Mouse (Mus musculus) adrenal gland, postnatal 10 days (tissue): ENCODE measurements around the gene Dcaf4. TPM values are rescaled to one million over a fixed set of nuclear protein-coding genes. Genes with fewer than 3 reads are reported as not detected.
A peak's percentile ranks its signal among the peaks of the same experiment; 100 is the strongest.

ENCODE experiments used
- DNase-seq: peaks from one replicate; pipeline ENCODE4 v3.0.0; 2021; ENCODE audit warnings: mixed read lengths
- total RNA-seq, 2 experiments: library from RNA; stranded (reverse); gene quantifications; 2 replicates each; pipeline ENCODE4 v1.2.3; 2021

Gene Dcaf4
- total RNA-seq, 2 experiments from 2014 or later, result 38.8 to 58.9 TPM

DNA sequence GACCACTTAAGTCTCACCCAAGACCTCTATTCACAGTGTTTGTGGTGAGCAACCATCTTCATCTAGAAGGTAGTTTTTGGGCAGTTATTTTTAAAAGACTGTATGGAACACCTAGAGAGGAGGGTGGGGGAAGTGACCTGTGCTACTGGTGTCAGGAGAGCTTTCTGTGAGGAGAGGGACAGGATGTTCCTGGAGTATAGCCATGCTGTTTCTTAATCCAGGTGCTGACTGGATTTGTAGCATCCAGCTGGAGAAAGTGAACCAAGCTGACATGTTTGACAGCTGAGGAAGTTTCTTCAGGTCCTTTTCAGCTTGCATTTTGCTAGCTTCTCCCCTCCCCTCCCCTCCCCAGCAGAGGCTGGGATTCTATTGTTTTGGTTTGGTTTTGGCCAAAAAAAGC is 24.5 kb downstream of the Dcaf4 start:
- DNase-seq, result no peak

DNA sequence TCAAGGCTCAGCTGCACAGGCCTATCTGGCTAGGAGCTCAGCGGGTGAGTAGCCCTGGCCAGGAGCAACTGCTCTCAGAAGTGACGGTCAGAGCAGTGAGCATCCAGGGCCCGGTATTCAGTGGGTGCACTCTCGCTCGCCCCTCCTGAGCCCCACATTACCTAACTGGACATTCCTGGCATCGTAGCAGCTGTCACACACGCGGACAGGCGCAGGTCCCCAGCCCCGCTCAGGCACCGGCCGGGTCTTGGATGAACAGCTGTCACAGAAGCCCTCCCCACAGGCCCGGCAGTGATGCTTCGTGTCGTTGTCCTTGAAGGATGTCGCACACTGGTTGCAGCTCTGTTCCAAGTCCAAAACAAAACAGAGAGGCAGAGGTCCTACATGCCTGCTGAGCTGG is 31.0 kb downstream of the Dcaf4 start:
- DNase-seq, result no peak

DNA sequence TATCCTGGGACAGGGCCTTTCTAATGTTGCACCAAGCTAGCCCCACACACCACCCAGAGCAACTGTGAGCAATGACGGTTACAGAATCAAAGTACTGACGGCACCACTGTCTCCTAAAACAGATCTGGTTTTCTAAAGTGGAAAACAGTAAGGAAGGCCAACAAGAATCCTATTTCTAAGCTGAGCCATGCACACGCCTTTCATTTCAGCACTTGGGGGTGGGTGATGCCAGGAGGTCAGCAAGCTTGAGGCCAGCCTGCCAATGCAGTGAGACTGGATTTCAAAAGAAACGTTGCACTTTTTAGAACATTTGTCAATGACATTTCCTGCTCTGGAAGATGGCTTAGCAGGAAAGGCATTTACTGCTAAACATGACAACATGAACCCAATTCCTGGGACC is 33.5 kb downstream of the Dcaf4 start:
- no peak for DNase-seq

DNA sequence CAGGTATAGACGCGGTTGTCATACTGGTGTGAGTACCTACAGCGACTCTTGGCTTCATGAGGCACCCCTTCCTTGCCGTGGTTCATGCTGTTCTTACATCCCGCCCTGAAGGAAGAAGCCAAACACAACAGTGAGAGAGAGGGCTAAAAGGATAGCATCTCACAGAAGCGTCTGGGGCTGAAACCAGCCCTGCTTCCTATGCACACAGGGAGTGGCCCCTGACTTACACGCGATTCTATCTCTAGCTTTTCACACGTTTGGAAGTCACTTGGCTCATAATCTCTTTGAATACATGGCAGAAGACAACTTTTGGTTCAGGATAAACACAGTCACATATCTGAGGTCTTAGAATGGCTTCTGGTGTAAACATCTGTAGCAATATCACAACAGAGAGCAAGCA is 35.3 kb downstream of the Dcaf4 start:
- DNase-seq, result no peak

DNA sequence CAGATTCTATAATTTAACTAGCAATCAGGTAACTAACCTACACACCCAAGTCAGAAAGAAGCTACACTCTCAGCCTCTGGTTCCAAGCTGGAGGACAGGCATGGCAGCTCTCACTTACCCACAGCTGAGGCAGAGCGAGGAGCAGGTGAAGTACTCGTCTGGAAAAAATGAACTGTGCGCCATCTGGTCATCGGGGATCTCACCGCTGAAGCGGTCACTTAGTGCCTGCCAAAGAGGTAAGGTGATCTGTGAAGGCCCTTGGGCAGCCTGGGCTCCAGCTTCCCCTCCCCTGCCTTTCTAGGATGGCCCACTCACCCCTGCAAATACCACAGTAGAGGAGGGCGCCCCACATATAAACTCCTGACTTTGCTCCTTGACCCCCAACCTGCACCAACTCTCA is 38.2 kb downstream of the Dcaf4 start:
- DNase-seq, result no peak

DNA sequence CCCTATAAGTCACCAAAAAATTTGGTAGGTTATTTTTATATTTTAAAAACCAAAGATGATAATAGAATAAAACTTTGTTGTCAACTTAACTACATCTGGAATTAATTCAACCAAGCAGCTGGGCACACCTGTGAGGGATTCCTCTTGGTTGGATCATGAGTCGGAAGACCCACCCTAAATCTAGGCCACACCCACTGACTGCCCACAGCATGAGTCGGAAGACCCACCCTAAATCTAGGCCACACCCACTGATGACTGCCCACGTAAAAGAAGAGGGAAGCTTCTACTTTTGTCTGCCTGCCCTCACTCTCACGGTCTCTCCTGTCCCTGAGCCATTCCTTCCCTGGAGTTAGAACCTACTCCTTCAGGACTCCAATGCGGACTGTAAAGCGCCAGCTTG is 39.9 kb downstream of the Dcaf4 start:
- no peak for DNase-seq

DNA sequence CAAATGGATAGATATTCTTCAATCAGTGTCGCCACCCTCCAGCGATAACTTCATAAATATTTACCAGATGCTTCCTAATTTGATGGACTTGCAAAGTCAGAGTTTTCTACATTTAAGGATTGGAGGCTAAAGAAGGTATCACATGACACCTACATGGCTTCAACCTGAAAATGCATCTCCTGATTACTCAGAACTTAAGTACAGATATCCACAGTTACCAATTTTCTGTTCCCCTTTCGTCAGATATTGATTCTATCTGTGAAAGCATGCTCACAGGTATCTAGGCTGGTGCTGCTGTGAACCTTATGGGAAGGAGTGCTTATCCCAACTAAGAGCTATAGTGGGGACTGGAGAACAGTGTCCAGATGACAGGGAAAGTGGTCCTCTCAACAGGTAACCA is 42.3 kb downstream of the Dcaf4 start:
- DNase-seq, result no peak

DNA sequence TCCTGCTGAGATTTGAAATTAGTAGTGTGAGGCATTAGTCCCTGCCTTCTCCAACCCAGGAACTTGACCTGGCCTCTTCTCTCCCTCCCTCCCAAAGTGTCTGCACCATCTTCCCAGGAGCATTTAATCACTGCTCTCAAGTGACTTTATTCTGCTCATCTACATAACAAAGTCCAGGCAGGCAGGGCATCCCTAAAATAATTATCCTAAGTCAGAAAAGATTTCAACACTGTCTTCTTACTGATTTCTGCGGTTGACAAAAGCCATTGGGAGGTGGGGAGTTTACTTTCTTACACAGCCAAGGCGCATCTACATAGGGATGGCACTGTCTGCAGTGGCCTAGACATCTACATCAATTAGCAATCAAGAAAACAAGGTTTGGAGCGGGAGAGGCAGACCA is 49.6 kb downstream of the Dcaf4 start:
- no peak for DNase-seq

DNA sequence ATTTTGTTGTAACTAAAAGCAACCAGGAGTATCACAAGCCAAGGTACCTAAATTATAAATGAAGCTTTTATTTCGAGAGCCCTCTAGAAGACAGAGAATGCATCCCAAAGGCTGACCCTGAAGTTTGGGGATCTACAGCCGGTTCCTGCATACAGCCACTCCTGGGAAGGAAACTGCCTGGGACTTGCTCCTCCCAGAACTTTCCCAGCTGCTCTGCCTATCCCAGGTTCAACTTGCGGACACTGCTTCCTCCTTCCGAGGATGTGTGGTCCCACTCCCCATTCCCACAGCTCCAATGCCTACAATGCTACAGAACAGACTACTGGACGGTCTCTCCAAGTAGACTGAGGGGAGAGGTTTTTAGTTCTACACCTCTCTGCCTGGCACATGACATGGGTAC is 52.5 kb downstream of the Dcaf4 start:
- DNase-seq, result no peak

DNA sequence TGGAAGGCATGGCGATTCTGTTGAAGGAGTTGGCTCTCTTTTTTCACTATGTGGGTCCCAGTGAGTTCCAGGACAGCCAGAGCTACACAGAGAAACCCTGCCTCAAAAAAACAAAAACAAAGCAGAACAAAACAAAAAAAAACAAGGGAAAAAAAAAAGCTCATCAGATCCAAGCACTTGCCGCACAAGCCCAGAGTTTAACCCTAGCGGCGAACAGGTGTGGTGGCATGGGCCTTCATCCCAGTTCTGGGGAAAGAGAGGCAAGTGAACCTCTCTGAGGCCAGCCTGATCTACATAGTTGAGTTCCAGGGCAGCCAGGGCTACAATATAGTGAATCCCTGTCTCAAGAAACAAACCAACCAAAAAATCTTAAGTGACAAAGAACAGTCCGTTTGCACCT is 57.2 kb downstream of the Dcaf4 start:
- DNase-seq, result no peak

DNA sequence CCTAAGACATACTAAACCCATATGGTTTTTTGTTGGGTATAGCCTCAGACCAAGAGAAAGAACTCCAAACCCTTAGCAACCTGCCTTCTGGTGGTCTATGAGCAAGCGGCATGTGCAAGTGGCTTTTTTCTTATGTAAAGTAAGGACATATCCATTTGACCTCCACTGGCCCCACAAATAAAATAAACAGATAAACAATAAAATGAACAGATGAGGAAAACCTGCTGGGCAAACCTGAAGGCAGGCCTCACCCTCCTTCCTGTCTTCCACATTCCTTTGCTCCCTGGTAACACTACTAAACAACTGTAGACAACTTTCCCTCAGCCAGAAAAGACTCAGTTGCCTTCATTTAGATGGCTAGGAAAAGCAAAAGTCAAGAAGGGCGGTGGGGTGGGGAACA is 58.1 kb downstream of the Dcaf4 start:
- DNase-seq, result no peak

DNA sequence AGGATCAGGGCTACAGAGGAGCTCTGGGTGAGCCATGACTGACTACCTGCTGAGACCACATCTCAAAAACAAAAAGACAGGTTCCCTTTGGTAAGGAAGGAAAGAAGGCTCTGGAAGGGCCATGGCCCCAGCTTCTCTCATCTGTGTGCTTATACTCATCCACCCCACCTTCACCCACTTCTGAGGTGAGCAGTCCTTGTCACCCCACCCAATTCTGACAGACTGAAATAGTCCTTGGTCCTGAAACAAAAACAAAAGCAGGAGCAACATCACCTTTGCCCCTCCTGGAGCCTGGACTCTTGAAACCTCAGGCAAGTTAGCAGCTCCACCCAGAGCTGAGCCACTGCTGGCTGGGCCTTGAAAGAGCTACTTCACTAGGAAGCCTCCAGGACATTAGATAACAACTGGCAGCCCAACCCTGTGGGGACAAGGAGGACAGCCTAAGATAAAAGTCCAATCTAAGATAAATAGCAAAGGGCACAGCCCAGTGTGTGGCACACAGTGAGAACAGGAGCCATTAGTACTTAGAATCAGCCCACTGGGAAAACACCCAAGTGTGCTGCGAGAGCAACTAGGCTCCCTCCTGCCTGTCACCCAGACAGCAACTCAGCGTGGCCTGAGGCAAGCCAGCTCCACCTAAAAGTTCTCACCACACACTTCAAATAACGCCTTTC is 58.8 kb downstream of the Dcaf4 start:
- peak; percentile 45 for DNase-seq

DNA sequence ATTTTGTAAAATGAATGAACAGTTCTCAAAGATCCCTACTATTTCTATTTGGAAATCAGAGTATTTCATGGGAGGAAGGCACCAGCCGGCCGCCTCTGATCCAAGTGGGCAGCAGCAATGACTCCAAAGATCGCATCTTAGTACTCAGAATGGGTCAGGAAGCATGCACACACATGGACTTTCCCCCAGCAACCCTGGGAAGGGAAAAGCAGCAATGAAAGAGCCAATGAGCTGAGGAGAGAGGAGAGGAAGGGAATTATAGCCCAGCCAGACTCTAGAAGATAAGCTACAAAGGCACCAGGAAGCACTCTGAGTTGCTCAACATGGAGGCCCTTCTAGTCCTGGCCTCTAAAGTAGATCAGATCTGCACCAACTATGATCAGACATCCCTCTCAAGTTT is 60.0 kb downstream of the Dcaf4 start:
- DNase-seq, result no peak

DNA sequence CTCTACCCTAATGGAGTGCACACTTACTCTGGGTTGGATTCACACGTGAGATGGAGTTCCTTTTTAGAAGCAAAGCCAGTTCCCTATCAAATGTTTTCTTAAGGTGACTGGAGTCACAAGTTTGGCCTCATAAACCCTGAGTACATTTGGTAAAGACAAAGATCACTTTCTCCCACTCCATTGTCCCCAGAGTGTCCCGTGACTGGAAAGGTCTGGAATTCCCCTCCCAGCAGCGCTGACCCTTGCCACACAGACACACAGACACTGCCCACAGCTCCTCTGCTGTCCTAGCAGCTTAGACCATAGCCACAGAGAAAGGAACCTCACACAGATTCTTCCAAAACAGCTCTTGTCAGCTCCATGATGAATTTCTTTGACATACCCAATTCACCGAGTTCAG is 61.8 kb downstream of the Dcaf4 start:
- DNase-seq, result no peak

DNA sequence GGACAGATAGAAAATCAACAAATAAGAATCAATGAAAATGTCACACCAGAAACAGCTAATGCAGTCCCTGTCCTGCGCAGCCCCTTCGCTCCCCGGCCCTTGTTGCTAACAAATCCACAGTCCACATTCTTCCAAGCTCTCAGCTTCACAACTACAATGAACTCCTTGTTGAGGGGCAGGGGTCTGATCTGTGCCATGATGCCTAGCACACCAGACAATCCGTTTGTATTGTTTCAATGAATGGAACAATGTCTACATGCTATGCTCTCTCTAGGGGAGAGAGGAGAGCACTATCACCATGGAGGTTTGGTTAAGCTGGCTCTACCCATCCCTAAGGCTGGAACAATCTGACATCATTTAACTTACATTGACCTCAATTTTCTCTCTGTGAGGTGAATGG is 62.5 kb downstream of the Dcaf4 start:
- DNase-seq, result no peak

DNA sequence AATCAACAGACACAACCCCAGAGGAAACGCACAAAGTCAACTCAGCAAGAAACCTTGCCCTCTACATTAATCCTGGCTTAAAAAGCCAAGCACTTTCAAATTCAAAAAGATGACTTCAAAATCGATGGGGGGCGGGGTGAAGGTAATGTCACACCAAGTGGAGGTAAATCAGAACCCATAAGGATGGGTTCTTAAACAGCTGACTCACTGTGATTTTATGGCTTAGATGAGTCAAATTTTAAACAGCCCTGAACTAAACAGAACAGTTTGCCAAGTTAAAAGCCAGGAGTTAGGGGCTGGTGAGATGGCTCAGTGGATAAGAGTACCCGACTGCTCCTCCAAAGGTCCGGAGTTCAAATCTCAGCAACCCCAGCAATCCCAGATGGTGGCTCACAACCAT is 66.4 kb downstream of the Dcaf4 start:
- DNase-seq, result no peak

Other genes with a start within 250 kb of the Dcaf4 start
- gene Dpf3, start 32.8 kb upstream of the Dcaf4 start, total RNA-seq, result 10 to 100 TPM in 1 of 2 experiments, 1 to 10 TPM in 1; 9.2 to 12.7 TPM
- 10 to 100 TPM; 28.8 to 34.9 TPM for gene Zfyve1, start 76.8 kb downstream of the Dcaf4 start, total RNA-seq
- gene Rbm25, start 110.8 kb downstream of the Dcaf4 start, total RNA-seq, result 100 to 1,000 TPM in 1 of 2 experiments, 10 to 100 TPM in 1; 78.9 to 126 TPM
- 10 to 100 TPM; 47.5 to 53.9 TPM for gene Psen1, start 167.7 kb downstream of the Dcaf4 start, total RNA-seq
- 1 to 10 TPM; 7.1 to 9.1 TPM for gene Papln, start 243.2 kb downstream of the Dcaf4 start, total RNA-seq